Mouse (Mus musculus): ENCODE measurements around the gene Tmprss11g. TPM values are rescaled to one million over a fixed set of nuclear protein-coding genes. Genes with fewer than 3 reads are reported as not detected.

The Tmprss11g gene
- polyA plus RNA-seq, 1 experiment from 2014 or later: 0.26 TPM

- Histone ChIP-seq H3K36me3 (ENCODE audit: control insufficient read depth, insufficient read depth, low read length) (no peaks in the 10 kb centered on the region), H3K4me3 (ENCODE audit: low read depth, low read length) (no peak within 1 kb of the TSS), H3K4me2 (replicated peaks; ENCODE audit: low read depth, low read length) (no peak within 1 kb of the TSS), H3K4me1 (ENCODE audit: control insufficient read depth, insufficient read depth, low read length) (no peaks in the 10 kb centered on the region), H3K27ac (ENCODE audit: low read length) (no peak within 1 kb of the TSS), H3K9ac (replicated peaks; ENCODE audit: low read depth, low read length) (no peak within 1 kb of the TSS), H3K9me3 (ENCODE audit: control insufficient read depth, low read depth, low read length) (no peaks in the 10 kb centered on the region), H3K27me3 (ENCODE audit: control insufficient read depth, insufficient read depth, low read length) (no peaks in the 10 kb centered on the region)
- ATAC-seq (ENCODE audit: insufficient number of reproducible peaks, insufficient read depth, low FRiP score, low read depth): no peak
- WGBS: 60% methylated on average over 4 of the region's 4 CpGs
These were observed 49.5 kb downstream of the Tmprss11g start, which contains the start of gene Tmprss11a for GRCm38 (mm10) chr5:86468890-86469289. TSS of gene Tmprss11a (minus strand) at chr5:86468990.

- H3K4me3 ChIP-seq (ENCODE audit: low read depth, low read length): no peak overlapping the region
- 50% methylated on average over 2 of the region's 2 CpGs for WGBS
- no peak for ATAC-seq (ENCODE audit: insufficient number of reproducible peaks, insufficient read depth, low FRiP score, low read depth)
- H3K9me3 ChIP-seq (ENCODE audit: control insufficient read depth, low read depth, low read length): no peaks in the 10 kb centered on the region
- no peak overlapping the region for H3K4me2 ChIP-seq (replicated peaks; ENCODE audit: low read depth, low read length)
- no peaks in the 10 kb centered on the region for H3K36me3 ChIP-seq (ENCODE audit: control insufficient read depth, insufficient read depth, low read length)
- H3K9ac ChIP-seq (replicated peaks; ENCODE audit: low read depth, low read length): no peak overlapping the region
- H3K27me3 ChIP-seq (ENCODE audit: control insufficient read depth, insufficient read depth, low read length): no peaks in the 10 kb centered on the region
- H3K4me1 ChIP-seq (ENCODE audit: control insufficient read depth, insufficient read depth, low read length): no peaks in the 10 kb centered on the region
- H3K27ac ChIP-seq (ENCODE audit: low read length): no peak overlapping the region
These were observed 79.1 kb downstream of the Tmprss11g start for GRCm38 (mm10) chr5:86439306-86439705.

GRCm38 (mm10) chr5:86438548-86438947 lies 79.9 kb downstream of the Tmprss11g start:
- ATAC-seq (ENCODE audit: insufficient number of reproducible peaks, insufficient read depth, low FRiP score, low read depth): no peak
- H3K27ac ChIP-seq (ENCODE audit: low read length): no peak overlapping the region
- H3K4me2 ChIP-seq (replicated peaks; ENCODE audit: low read depth, low read length): no peak overlapping the region
- no peaks in the 10 kb centered on the region for H3K36me3 ChIP-seq (ENCODE audit: control insufficient read depth, insufficient read depth, low read length)
- H3K4me3 ChIP-seq (ENCODE audit: low read depth, low read length): no peak overlapping the region
- no peaks in the 10 kb centered on the region for H3K9me3 ChIP-seq (ENCODE audit: control insufficient read depth, low read depth, low read length)
- H3K9ac ChIP-seq (replicated peaks; ENCODE audit: low read depth, low read length): no peak overlapping the region
- no peaks in the 10 kb centered on the region for H3K4me1 ChIP-seq (ENCODE audit: control insufficient read depth, insufficient read depth, low read length)
- no peaks in the 10 kb centered on the region for H3K27me3 ChIP-seq (ENCODE audit: control insufficient read depth, insufficient read depth, low read length)

Other genes starting within 250 kb of the Tmprss11g start
- not detected in 2 replicates for gene Tmprss11c, start 229.3 kb downstream of the Tmprss11g start, polyA plus RNA-seq (2014; fragmentation: Nextera tagmentation; extraction: Ambion mirVana)
- gene Tmprss11d, start 145.2 kb downstream of the Tmprss11g start, polyA plus RNA-seq (2014; fragmentation: Nextera tagmentation; extraction: Ambion mirVana): 1.3 TPM in 2 replicates
- gene Tmprss11a, start 49.6 kb downstream of the Tmprss11g start, polyA plus RNA-seq (2014; fragmentation: Nextera tagmentation; extraction: Ambion mirVana): 0.73 and 1.1 TPM in 2 replicates
- 0.06 TPM in 1 of 2 replicates, not detected in the other for gene Tmprss11f, start 113.8 kb upstream of the Tmprss11g start, polyA plus RNA-seq (2014; fragmentation: Nextera tagmentation; extraction: Ambion mirVana)
- gene Tmprss11b, start 157.8 kb upstream of the Tmprss11g start, polyA plus RNA-seq (2014; fragmentation: Nextera tagmentation; extraction: Ambion mirVana): 0.59 and 1.1 TPM in 2 replicates
- not detected in 2 replicates for gene Tmprss11e, start 227.2 kb upstream of the Tmprss11g start, polyA plus RNA-seq (2014; fragmentation: Nextera tagmentation; extraction: Ambion mirVana)